9 mouse cellular contexts compared by ENCODE assay signal in genomic region chr2:68863561-68863960, GRCm38 (mm10). TPM values are rescaled to one million over a fixed set of nuclear protein-coding genes. Genes with fewer than 3 reads are reported as not detected.
DNase-seq lines count a peak whose midpoint lies in the region; ATAC-seq and TF ChIP-seq lines count a peak whose summit lies in the region.
"Had no signal": no experiment of that assay in that cellular context is flagged by ENCODE, and none has a peak within 500 bp of the region (broad histone marks: within the 10 kb centered on the region; RNA-seq: fewer than 3 reads in every experiment).

No protein-coding gene starts in this region.

- H3K27ac ChIP-seq in heart, embryonic 13.5 days (replicated peaks): no peak overlapping the region
- H3K27ac ChIP-seq in bone marrow, adult 2 months (ENCODE audit: control insufficient read depth, insufficient read depth, low read depth, low read length, poor library complexity): no peak overlapping the region
- H3K27ac ChIP-seq in hindbrain, embryonic 11.5 days (ENCODE audit: low read depth, low read length): no peak overlapping the region
- H3K27ac ChIP-seq in midbrain, embryonic 11.5 days (ENCODE audit: low read depth, low read length): no peak overlapping the region

- no peak for DNase-seq in heart, adult 8-10 months (ENCODE audit: low spot score)
- DNase-seq in hindbrain, embryonic 11.5 days (ENCODE audit: low spot score): peak; percentile 44
- no peak for DNase-seq in midbrain, embryonic 11.5 days (ENCODE audit: low spot score, missing footprints)
- DNase-seq in urinary bladder, postnatal 25 days (ENCODE audit: low spot score): no peak
- no peak for DNase-seq in cerebellum, adult 9-11 months
- DNase-seq in frontal cortex, postnatal 36 days (ENCODE audit: low spot score in 2 of 2): no peak
- DNase-seq: right cerebral cortex, postnatal 25 days had no signal

- H3K9ac ChIP-seq in heart, embryonic 13.5 days: peak overlapping the region; percentile 88; the same call in 1 of the 2 replicates
- H3K9ac ChIP-seq in hindbrain, embryonic 11.5 days (ENCODE audit: low read depth, low read length): peak overlapping the region; percentile 89; the same call in 1 of the 2 replicates
- no peak overlapping the region for H3K9ac ChIP-seq in midbrain, embryonic 11.5 days (ENCODE audit: low read length)

- H3K4me2 ChIP-seq in heart, embryonic 13.5 days: peak overlapping the region; percentile 69
- H3K4me2 ChIP-seq in hindbrain, embryonic 11.5 days (replicated peaks; ENCODE audit: low read depth, low read length): peak overlapping the region; percentile 84; the same call in 1 of the 2 replicates
- H3K4me2 ChIP-seq in midbrain, embryonic 11.5 days: peak overlapping the region; percentile 74

- no peaks in the 10 kb centered on the region for H3K36me3 ChIP-seq in heart, embryonic 13.5 days
- H3K36me3 ChIP-seq in hindbrain, embryonic 11.5 days (ENCODE audit: control insufficient read depth, insufficient read depth, low read length): no peaks in the 10 kb centered on the region
- H3K36me3 ChIP-seq in midbrain, embryonic 11.5 days (ENCODE audit: control insufficient read depth, insufficient read depth, low read length): no peaks in the 10 kb centered on the region

- peaks cover 41% of the 10 kb centered on the region for H3K4me1 ChIP-seq in heart, embryonic 13.5 days
- no peaks in the 10 kb centered on the region; the same call in 1 of the 2 replicates for H3K4me1 ChIP-seq in bone marrow, adult 2 months (ENCODE audit: control insufficient read depth, insufficient read depth, low read length)
- peaks cover 3% of the 10 kb centered on the region for H3K4me1 ChIP-seq in hindbrain, embryonic 11.5 days (replicated peaks; ENCODE audit: control insufficient read depth, insufficient read depth, low read length)
- H3K4me1 ChIP-seq in midbrain, embryonic 11.5 days (ENCODE audit: control insufficient read depth, insufficient read depth, low read length): peaks cover 6% of the 10 kb centered on the region; the same call in 1 of the 2 replicates

- no peak for TF ChIP-seq CTCF in bone marrow, adult 2 months (IDR thresholded peaks at IDR 0.05; ENCODE audit: control insufficient read depth, insufficient read depth, low read length)

- ATAC-seq in heart, embryonic 13.5 days (ENCODE audit: extremely low read depth, insufficient number of reproducible peaks, low FRiP score, low TSS enrichment): no peak
- no peak for ATAC-seq in hindbrain, embryonic 11.5 days (ENCODE audit: low FRiP score)
- no peak for ATAC-seq in midbrain, embryonic 11.5 days (ENCODE audit: low FRiP score)

- no peak for TF ChIP-seq POLR2A in bone marrow, adult 2 months (IDR thresholded peaks at IDR 0.05; ENCODE audit: borderline replicate concordance, control insufficient read depth, low read depth, low read length)

- H3K27me3 ChIP-seq in heart, embryonic 13.5 days (replicated peaks): no peaks in the 10 kb centered on the region
- no peaks in the 10 kb centered on the region for H3K27me3 ChIP-seq in hindbrain, embryonic 11.5 days (ENCODE audit: control insufficient read depth, insufficient read depth, low read length)
- H3K27me3 ChIP-seq in midbrain, embryonic 11.5 days (ENCODE audit: control insufficient read depth, insufficient read depth, low read length): peaks cover 7% of the 10 kb centered on the region

- H3K4me3 ChIP-seq in heart, embryonic 13.5 days: peak overlapping the region; percentile 67
- peak overlapping the region; percentile 66 for H3K4me3 ChIP-seq in bone marrow, adult 2 months (replicated peaks; ENCODE audit: control insufficient read depth, low read depth, low read length)
- peak overlapping the region; percentile 75 for H3K4me3 ChIP-seq in hindbrain, embryonic 11.5 days (ENCODE audit: low read depth, low read length)
- H3K4me3 ChIP-seq in midbrain, embryonic 11.5 days (ENCODE audit: low read depth, low read length): no peak overlapping the region

- 51% methylated on average over 6 of the region's 6 CpGs for WGBS in heart, embryonic 13.5 days
- 13% methylated on average over 6 of the region's 6 CpGs for WGBS in bone marrow, adult 2 months
- 22% methylated on average over 6 of the region's 6 CpGs for WGBS in hindbrain, embryonic 11.5 days
- 75% methylated on average over 6 of the region's 6 CpGs for WGBS in midbrain, embryonic 11.5 days

- no peaks in the 10 kb centered on the region for H3K9me3 ChIP-seq in heart, embryonic 13.5 days
- H3K9me3 ChIP-seq in hindbrain, embryonic 11.5 days (ENCODE audit: control insufficient read depth, low read length): no peaks in the 10 kb centered on the region
- no peaks in the 10 kb centered on the region for H3K9me3 ChIP-seq in midbrain, embryonic 11.5 days (ENCODE audit: control insufficient read depth, low read length)

RNA-seq across cellular contexts. Expression of gene Cers6, which starts 2.3 kb away (rescaled TPM):
- 18.9 and 21.6 TPM in 2 replicates for polyA plus RNA-seq in heart, embryonic 13.5 days (2015; fragmentation: Nextera tagmentation; extraction: Ambion mirVana)
- total RNA-seq in heart, adult 8-10 months (2022): 10 to 100 TPM in 1 of 4 experiments, 1 to 10 TPM in 3; 4.4 to 11.7 (median 7.1) TPM
- 3.4 and 23.8 TPM in 2 replicates for polyA plus RNA-seq in bone marrow, adult 2 months (2011; ENCODE audit: insufficient read depth, insufficient read length, low replicate concordance, missing spikeins)
- polyA plus RNA-seq in hindbrain, embryonic 11.5 days (2014; fragmentation: Nextera tagmentation; extraction: Ambion mirVana): 62.3 and 77.0 TPM in 2 replicates
- 32.1 and 34.0 TPM in 2 replicates for polyA plus RNA-seq in midbrain, embryonic 11.5 days (2014; fragmentation: Nextera tagmentation; extraction: Ambion mirVana)
